Mouse (Mus musculus) hematopoietic stem cell, adult 5-6 weeks (primary cell): ENCODE measurements at regions not wholly inside any gene's neighbourhood (a gene's known extent, or its start where the extent isn't known, plus 50 kb on each side); places are given as distances from the start of the nearest gene placed in this dataset.

ENCODE experiments used
- ATAC-seq, 2 experiments: fragments of 125-278 bp in 1 of 2; replicated peaks in 1 of 2; 2 replicates each; pipeline ENCODE4 v1.8.0; 2016 to 2017; ENCODE audit warnings: inconsistent platforms in 2 of 2, mild to moderate bottlenecking in 2 of 2, moderate number of reproducible peaks in 2 of 2, low read depth in 1 of 2, moderate TSS enrichment in 1 of 2; ENCODE audit not compliant: low FRiP score in 2 of 2, poor library complexity in 2 of 2, severe bottlenecking in 2 of 2, insufficient read depth in 1 of 2, low TSS enrichment in 1 of 2

- no peak for ATAC-seq
These were observed 93.4 kb upstream of the Galnt15 start for GRCm38 (mm10) chr14:31935411-31935810.

GRCm38 (mm10) chr14:31936581-31936980, 92.2 kb upstream of the Galnt15 start:
- ATAC-seq: no peak

- ATAC-seq: no peak
These were observed 87.9 kb upstream of the Galnt15 start for GRCm38 (mm10) chr14:31940900-31941299.

- peak; percentile 65 to 69; a peak in 3 of 4 replicates for ATAC-seq
These were observed 86.4 kb upstream of the Galnt15 start for GRCm38 (mm10) chr14:31942266-31942960.

- ATAC-seq: no peak
These were observed 84.1 kb upstream of the Galnt15 start for GRCm38 (mm10) chr14:31944682-31945081.

GRCm38 (mm10) chr14:31945125-31945524, 83.7 kb upstream of the Galnt15 start:
- no peak for ATAC-seq

GRCm38 (mm10) chr14:31946032-31946431, 82.8 kb upstream of the Galnt15 start:
- ATAC-seq: no peak

- no peak for ATAC-seq
These were observed 81.5 kb upstream of the Galnt15 start for GRCm38 (mm10) chr14:31947246-31947645.

- no peak for ATAC-seq
These were observed 76.9 kb upstream of the Galnt15 start for GRCm38 (mm10) chr14:31951894-31952293.

GRCm38 (mm10) chr14:31953783-31954182, 75.0 kb upstream of the Galnt15 start:
- no peak for ATAC-seq

GRCm38 (mm10) chr14:31954945-31955344, 73.8 kb upstream of the Galnt15 start:
- peak; percentile 80 to 88 for ATAC-seq

GRCm38 (mm10) chr14:31957211-31957638, 71.6 kb upstream of the Galnt15 start:
- no peak for ATAC-seq

- no peak for ATAC-seq
These were observed 68.5 kb upstream of the Galnt15 start for GRCm38 (mm10) chr14:31960201-31960854.

- no peak for ATAC-seq
These were observed 67.3 kb upstream of the Galnt15 start for GRCm38 (mm10) chr14:31961442-31961841.

GRCm38 (mm10) chr14:31963131-31963911, 65.5 kb upstream of the Galnt15 start:
- ATAC-seq: no peak

- no peak for ATAC-seq
These were observed 64.7 kb upstream of the Galnt15 start for GRCm38 (mm10) chr14:31964076-31964475.

- ATAC-seq: no peak
These were observed 64.0 kb upstream of the Galnt15 start for GRCm38 (mm10) chr14:31964831-31965230.

- peak; percentile 17; a peak in 1 of 4 replicates for ATAC-seq
These were observed 59.3 kb upstream of the Galnt15 start for GRCm38 (mm10) chr14:31969531-31969930.
